7 mouse cellular contexts compared by ENCODE assay signal in the genomic region with DNA sequence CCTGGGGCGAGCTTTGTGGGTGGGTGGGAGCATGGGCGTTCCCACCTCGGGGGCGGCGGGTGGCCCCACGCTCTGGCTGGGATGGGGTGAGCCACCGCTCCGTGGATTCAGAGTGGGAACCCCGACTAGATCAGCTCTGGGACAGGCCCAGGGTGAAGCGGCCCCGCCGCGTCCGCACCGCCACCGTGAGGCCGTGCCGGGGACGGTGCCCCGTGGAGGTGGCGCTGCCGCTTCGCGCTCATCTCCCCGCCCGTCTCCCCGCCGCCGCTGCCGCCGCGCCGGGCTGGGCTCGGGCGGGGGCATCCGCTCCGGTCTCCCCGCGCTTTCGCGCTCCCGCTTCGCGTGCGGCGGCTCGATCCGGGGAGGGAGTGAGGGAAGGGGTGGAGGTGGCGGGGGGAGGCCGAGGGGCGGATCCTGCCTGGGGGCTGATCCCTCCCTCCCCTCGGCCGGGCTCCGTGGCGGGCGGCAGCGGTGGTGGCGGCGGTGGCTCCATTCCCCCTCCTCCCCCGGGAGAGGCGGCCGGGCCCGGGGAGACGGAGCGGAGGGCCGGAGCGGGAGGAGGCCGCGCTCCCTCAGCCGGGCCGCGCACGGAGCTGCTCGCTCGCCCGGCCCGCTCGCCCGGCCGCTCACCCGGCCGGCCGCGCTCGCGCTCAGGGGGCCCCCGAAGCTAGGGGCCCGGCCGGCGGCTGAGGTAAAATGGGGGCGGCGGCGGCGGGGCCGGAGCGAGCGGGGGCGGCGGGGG. TPM values are rescaled to one million over a fixed set of nuclear protein-coding genes. Genes with fewer than 3 reads are reported as not detected.
DNase-seq lines count a peak whose midpoint lies in the region; ATAC-seq and TF ChIP-seq lines count a peak whose summit lies in the region.

Brpf3 (plus strand) TSS at position 420 of the 742 bp plus-strand sequence.

- no peaks in the 10 kb centered on the region for H3K27me3 ChIP-seq in embryonic facial prominence, embryonic 14.5 days (replicated peaks; ENCODE audit: control insufficient read depth, insufficient read depth, low read length)
- H3K27me3 ChIP-seq in heart, adult 2 months (ENCODE audit: control insufficient read depth, insufficient read depth, low read length) = no peaks in the 10 kb centered on the region
- no peaks in the 10 kb centered on the region for H3K27me3 ChIP-seq in limb, embryonic 13.5 days
- H3K27me3 ChIP-seq in midbrain, embryonic 15.5 days (replicated peaks) = no peaks in the 10 kb centered on the region

- peak; percentile 76 for ATAC-seq in embryonic facial prominence, embryonic 14.5 days (ENCODE audit: low read depth)
- peak; percentile 68 for ATAC-seq in limb, embryonic 13.5 days (ENCODE audit: low FRiP score, low read depth)
- ATAC-seq in midbrain, embryonic 15.5 days (replicated peaks) = peak; percentile 77

- peak within 1 kb of the TSS; percentile 97 for H3K4me2 ChIP-seq in embryonic facial prominence, embryonic 14.5 days (ENCODE audit: low read depth, low read length)
- peak within 1 kb of the TSS; percentile 88 for H3K4me2 ChIP-seq in limb, embryonic 13.5 days (replicated peaks)
- peak within 1 kb of the TSS; percentile 94 for H3K4me2 ChIP-seq in midbrain, embryonic 15.5 days

- intact Hi-C loops in heart, adult 2 months (cut with DNase I) = loop anchor here (1.0 to 5.0 kb wide), 3 partner anchors 38 to 126 kb away; no protein-coding TSS in a partner anchor

- H3K4me1 ChIP-seq in embryonic facial prominence, embryonic 14.5 days (ENCODE audit: control insufficient read depth, insufficient read depth, low read length) = peaks cover 10% of the 10 kb centered on the region
- peaks cover 2% of the 10 kb centered on the region for H3K4me1 ChIP-seq in heart, adult 2 months (ENCODE audit: control insufficient read depth, insufficient read depth, low read length)
- peaks cover 28% of the 10 kb centered on the region for H3K4me1 ChIP-seq in limb, embryonic 13.5 days
- peaks cover 31% of the 10 kb centered on the region for H3K4me1 ChIP-seq in midbrain, embryonic 15.5 days

- peak within 1 kb of the TSS; percentile 99 for H3K27ac ChIP-seq in embryonic facial prominence, embryonic 14.5 days (replicated peaks; ENCODE audit: low read depth, low read length)
- H3K27ac ChIP-seq in heart, adult 2 months = peak within 1 kb of the TSS; percentile 96
- peak within 1 kb of the TSS; percentile 98 for H3K27ac ChIP-seq in limb, embryonic 13.5 days
- H3K27ac ChIP-seq in midbrain, embryonic 15.5 days = peak within 1 kb of the TSS; percentile 99

- peak; percentile 93 for DNase-seq in adrenal gland, postnatal 14 days
- DNase-seq in embryonic facial prominence, embryonic 14.5 days (ENCODE audit: low spot score) = peak; percentile 86
- DNase-seq in heart, adult 2 months = peak; percentile 87 to 89
- DNase-seq in kidney, adult 8-10 months = peak; percentile 68 to 75
- DNase-seq in spleen, adult 18-20 months = peak; percentile 68 to 81

- peaks cover 12% of the 10 kb centered on the region for H3K36me3 ChIP-seq in embryonic facial prominence, embryonic 14.5 days (ENCODE audit: control insufficient read depth, insufficient read depth, low read length)
- H3K36me3 ChIP-seq in heart, adult 2 months (ENCODE audit: control insufficient read depth, insufficient read depth, low read length) = no peaks in the 10 kb centered on the region
- peaks cover 3% of the 10 kb centered on the region for H3K36me3 ChIP-seq in limb, embryonic 13.5 days
- H3K36me3 ChIP-seq in midbrain, embryonic 15.5 days (replicated peaks) = no peaks in the 10 kb centered on the region

- peak; percentile 79 for TF ChIP-seq CTCF in heart, adult 2 months (IDR thresholded peaks at IDR 0.05)

- peak; percentile 20; the same call in 1 of the 2 replicates for TF ChIP-seq POLR2A in heart, adult 2 months (IDR thresholded peaks at IDR 0.05; ENCODE audit: insufficient read depth, low read depth, low read length)

- H3K9me3 ChIP-seq in embryonic facial prominence, embryonic 14.5 days (ENCODE audit: control insufficient read depth, low read length) = no peaks in the 10 kb centered on the region
- H3K9me3 ChIP-seq in limb, embryonic 13.5 days = no peaks in the 10 kb centered on the region
- H3K9me3 ChIP-seq in midbrain, embryonic 15.5 days = no peaks in the 10 kb centered on the region

- WGBS in embryonic facial prominence, embryonic 14.5 days = 0% methylated on average over 7 of the region's 99 CpGs
- under 1% methylated on average over 72 of the region's 99 CpGs for WGBS in heart, adult 2 months
- under 1% methylated on average over 77 of the region's 99 CpGs for WGBS in limb, embryonic 13.5 days
- WGBS in midbrain, embryonic 15.5 days = 1% methylated on average over 57 of the region's 99 CpGs

- H3K9ac ChIP-seq in embryonic facial prominence, embryonic 14.5 days (ENCODE audit: low read depth, low read length) = peak within 1 kb of the TSS; percentile 100
- H3K9ac ChIP-seq in heart, adult 2 months (ENCODE audit: low read depth, low read length) = peak within 1 kb of the TSS; percentile 99
- H3K9ac ChIP-seq in limb, embryonic 13.5 days = peak within 1 kb of the TSS; percentile 99
- H3K9ac ChIP-seq in midbrain, embryonic 15.5 days = peak within 1 kb of the TSS; percentile 98

- no peak for TF ChIP-seq EP300 in heart, adult 2 months (IDR thresholded peaks at IDR 0.05; ENCODE audit: insufficient read depth, low read depth, low read length)

- H3K79me2 ChIP-seq in heart, adult 2 months (replicated peaks; ENCODE audit: control insufficient read depth, insufficient read depth, low read length) = no peaks in the 10 kb centered on the region; the same call in 1 of the 2 replicates

- peak within 1 kb of the TSS; percentile 84 for H3K4me3 ChIP-seq in embryonic facial prominence, embryonic 14.5 days (ENCODE audit: low read depth, low read length)
- peak within 1 kb of the TSS; percentile 68 for H3K4me3 ChIP-seq in heart, adult 2 months
- peak within 1 kb of the TSS; percentile 80 for H3K4me3 ChIP-seq in limb, embryonic 13.5 days
- H3K4me3 ChIP-seq in midbrain, embryonic 15.5 days = peak within 1 kb of the TSS; percentile 76

RNA-seq across cellular contexts. Expression of gene Brpf3, which starts in this region (rescaled TPM):
- 62.6 and 64.5 TPM in 2 replicates for total RNA-seq in adrenal gland, postnatal 14 days (2021)
- 10.0 and 10.2 TPM in 2 replicates for polyA plus RNA-seq in embryonic facial prominence, embryonic 14.5 days (2014; fragmentation: Nextera tagmentation; extraction: Ambion mirVana)
- total RNA-seq in heart, adult 2 months (2021) = 10 to 100 TPM; 12.0 to 15.8 TPM
- 14.0 and 14.2 TPM in 2 replicates for polyA plus RNA-seq in heart, adult 2 months (2012; rRNA removed)
- 11.3 and 11.8 TPM in 2 replicates for polyA plus RNA-seq in limb, embryonic 13.5 days (2015; fragmentation: Nextera tagmentation; extraction: Ambion mirVana)
- 6.9 and 9.5 TPM in 2 replicates for polyA plus RNA-seq in midbrain, embryonic 15.5 days (2015; fragmentation: Nextera tagmentation; extraction: Ambion mirVana)

Comparison
In these comparisons a context has a peak if more than half of its experiments do, and no peak if none do; other contexts are left out.
1. Peak in every context shown above with its lines: DNase-seq, ATAC-seq, H3K4me3 ChIP-seq and H3K27ac ChIP-seq.